Mouse (Mus musculus) layer of hippocampus, adult 11-12 months (tissue): Measurements from ENCODE around the gene A730049H05Rik.

ENCODE experiments used
- DNase-seq: peaks from one replicate; pipeline ENCODE4 v3.0.0; 2022; ENCODE audit warnings: low spot score

A730049H05Rik gene

GRCm38 (mm10) chr6:92816311-92816751, at the start of gene A730049H05Rik:
Gene A730049H05Rik (plus strand): TSS chr6:92816478.
- DNase-seq: no peak

GRCm38 (mm10) chr6:92776356-92776755, 39.9 kb upstream of the A730049H05Rik start:
- peak; percentile 54 for DNase-seq

GRCm38 (mm10) chr6:92779140-92779934, 36.9 kb upstream of the A730049H05Rik start:
- DNase-seq: no peak

- DNase-seq: no peak
Observed at GRCm38 (mm10) chr6:92779935-92780205, 36.4 kb upstream of the A730049H05Rik start.

GRCm38 (mm10) chr6:92781446-92781845, 34.8 kb upstream of the A730049H05Rik start:
- no peak for DNase-seq

- DNase-seq: peak; percentile 64
Observed at GRCm38 (mm10) chr6:92784782-92785181, 31.5 kb upstream of the A730049H05Rik start.

- no peak for DNase-seq
Observed at GRCm38 (mm10) chr6:92786701-92787375, 29.4 kb upstream of the A730049H05Rik start.

GRCm38 (mm10) chr6:92787376-92787712, 28.9 kb upstream of the A730049H05Rik start:
- DNase-seq: peak; percentile 92

GRCm38 (mm10) chr6:92793804-92794203, 22.5 kb upstream of the A730049H05Rik start:
- no peak for DNase-seq

- no peak for DNase-seq
Observed at GRCm38 (mm10) chr6:92801462-92801861, 14.8 kb upstream of the A730049H05Rik start.

- no peak for DNase-seq
Observed at GRCm38 (mm10) chr6:92802421-92802820, 13.9 kb upstream of the A730049H05Rik start.

- DNase-seq: no peak
Observed at GRCm38 (mm10) chr6:92803213-92803612, 13.1 kb upstream of the A730049H05Rik start.

GRCm38 (mm10) chr6:92804254-92804971, 11.9 kb upstream of the A730049H05Rik start:
- DNase-seq: no peak

- no peak for DNase-seq
Observed at GRCm38 (mm10) chr6:92809818-92810217, 6.5 kb upstream of the A730049H05Rik start.

GRCm38 (mm10) chr6:92810628-92811027, 5.7 kb upstream of the A730049H05Rik start:
- no peak for DNase-seq

- no peak for DNase-seq
Observed at GRCm38 (mm10) chr6:92811566-92811965, 4.7 kb upstream of the A730049H05Rik start.

GRCm38 (mm10) chr6:92812702-92813370, 3.4 kb upstream of the A730049H05Rik start:
- peak; percentile 48 for DNase-seq

- no peak for DNase-seq
Observed at GRCm38 (mm10) chr6:92817661-92818060, 1.4 kb downstream of the A730049H05Rik start.

- no peak for DNase-seq
Observed at GRCm38 (mm10) chr6:92821606-92822005, 5.3 kb downstream of the A730049H05Rik start.

GRCm38 (mm10) chr6:92822006-92822405, 5.7 kb downstream of the A730049H05Rik start:
- no peak for DNase-seq

- no peak for DNase-seq
Observed at GRCm38 (mm10) chr6:92823991-92824390, 7.7 kb downstream of the A730049H05Rik start.

GRCm38 (mm10) chr6:92826561-92826960, 10.3 kb downstream of the A730049H05Rik start:
- no peak for DNase-seq
